Mouse (Mus musculus): Measurements from ENCODE around the gene Cactin.

The Cactin gene

DNA sequence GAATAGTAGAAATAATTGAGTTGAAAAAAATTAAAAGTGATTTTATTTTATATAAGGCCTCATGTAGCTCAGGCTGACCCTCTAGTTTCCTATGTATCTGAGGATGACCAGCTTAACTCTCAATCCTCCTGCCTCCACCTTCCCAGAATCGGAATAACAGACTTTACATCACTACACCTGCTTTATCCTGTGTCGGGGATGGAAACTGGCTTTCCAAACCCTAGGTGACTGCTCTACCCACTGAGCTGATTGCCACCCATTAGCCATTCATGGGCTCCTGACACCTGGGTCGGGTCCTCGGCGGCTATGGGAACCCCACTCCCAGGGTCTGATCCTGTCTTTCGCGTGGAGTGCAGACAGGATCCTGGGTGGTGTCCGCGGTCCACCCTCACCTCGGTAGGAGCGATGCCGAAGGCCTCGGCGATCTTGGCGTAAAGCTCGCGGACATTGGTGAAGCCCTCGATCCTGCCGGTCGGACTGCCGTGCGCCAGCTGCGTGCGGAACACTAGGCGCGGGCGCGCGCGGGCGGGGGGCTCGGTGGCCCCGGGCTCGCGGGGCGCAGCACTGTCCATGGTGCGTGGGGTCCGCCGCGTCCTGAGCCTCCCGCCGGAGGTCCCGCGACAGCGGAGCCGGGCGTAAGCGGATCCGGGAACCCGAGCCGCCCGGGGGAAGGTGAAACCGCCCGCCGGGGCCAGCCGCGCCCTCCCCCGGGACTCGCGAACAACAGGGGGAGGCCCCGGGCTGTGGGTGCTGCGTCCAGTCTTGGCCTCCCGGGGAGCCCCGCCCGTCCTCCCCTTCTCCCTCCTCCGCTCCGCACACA, 22.0 kb downstream of the Cactin start, which contains the start of gene Gipc3:
Gene Gipc3, minus strand, starts transcription at position 581 of the 820 bp plus-strand sequence.
- no peak for DNase-seq (ENCODE audit: low spot score in 2 of 2)

GRCm38 (mm10) chr10:81344421-81345161, 23.7 kb downstream of the Cactin start:
- no peak for DNase-seq (ENCODE audit: low spot score in 2 of 2)

- DNase-seq (ENCODE audit: low spot score in 2 of 2): no peak
Observed at GRCm38 (mm10) chr10:81345162-81345534, 24.2 kb downstream of the Cactin start.

DNA sequence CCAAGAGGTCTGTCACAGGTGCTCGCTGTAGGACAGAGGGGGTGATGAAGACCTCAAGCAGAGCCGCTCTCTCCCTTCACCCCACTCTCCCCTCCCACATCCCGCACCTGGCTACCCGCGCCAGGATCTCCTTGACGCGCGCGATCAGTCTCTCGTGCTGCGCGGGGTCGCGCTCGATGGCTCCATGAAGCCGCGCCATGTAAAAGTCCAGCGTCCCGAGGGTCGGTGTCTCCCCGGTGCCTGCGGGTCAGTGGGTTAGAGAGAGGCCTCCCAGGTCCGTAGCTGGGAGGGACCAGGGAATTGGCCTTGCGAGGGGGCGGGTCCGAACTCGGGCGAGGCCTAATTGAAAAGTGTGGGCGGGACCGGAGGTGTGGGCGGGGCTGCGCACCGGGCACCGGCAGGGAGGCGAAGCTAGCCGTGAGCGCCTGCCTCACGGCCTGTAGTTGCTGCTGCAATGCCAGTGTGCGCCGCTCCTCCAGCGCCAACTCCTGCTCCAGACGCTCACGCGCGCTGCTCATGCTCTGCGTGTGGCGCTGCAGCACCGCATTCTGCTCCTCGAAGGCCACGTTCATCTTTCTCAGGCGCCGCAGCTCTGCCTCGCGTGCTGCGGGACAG, 25.7 kb downstream of the Cactin start:
- no peak for DNase-seq (ENCODE audit: low spot score in 2 of 2)

- DNase-seq (ENCODE audit: low spot score in 2 of 2): no peak
Observed at GRCm38 (mm10) chr10:81349146-81349545, 28.2 kb downstream of the Cactin start.

GRCm38 (mm10) chr10:81349961-81350350, 29.1 kb downstream of the Cactin start:
- no peak for DNase-seq (ENCODE audit: low spot score in 2 of 2)

DNA sequence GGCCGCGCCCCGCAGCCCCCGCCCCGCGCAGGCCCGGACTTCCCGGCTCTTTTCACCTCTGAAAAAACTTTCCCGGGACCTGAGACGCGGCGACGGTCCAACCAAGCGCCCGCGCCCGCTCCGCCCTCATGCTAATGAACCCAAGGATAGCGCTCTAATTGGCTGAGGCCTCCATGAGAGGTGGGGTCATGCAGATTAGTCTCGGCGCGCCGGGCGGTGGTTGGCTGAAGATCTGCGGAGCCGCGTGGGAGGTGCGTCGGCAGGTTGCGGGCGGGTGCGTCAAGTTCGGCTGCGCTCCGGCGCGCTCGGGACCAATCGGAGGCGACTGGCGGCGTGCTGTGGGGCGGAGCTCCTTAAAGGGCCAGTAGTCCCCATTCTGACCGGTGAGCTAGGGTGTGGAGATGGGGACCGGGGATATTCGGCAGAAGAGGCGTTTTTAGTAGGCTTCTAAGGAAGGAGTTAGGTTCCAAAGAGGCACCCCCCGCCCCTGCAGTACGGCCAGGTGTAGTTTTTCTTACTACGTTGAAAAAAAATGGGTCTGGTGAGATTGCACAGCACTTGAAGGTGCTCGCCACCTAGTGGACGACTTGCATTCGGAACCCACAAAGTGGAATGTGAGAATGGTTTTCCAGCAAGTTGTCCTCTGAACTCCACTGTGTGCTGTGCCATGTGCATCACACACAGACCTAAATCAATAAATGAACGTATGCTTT, 29.6 kb downstream of the Cactin start, which contains the start of gene Hmg20b:
Gene Hmg20b, minus strand, starts transcription at position 130 of the 713 bp plus-strand sequence.
- peak; percentile 99 for DNase-seq (ENCODE audit: low spot score in 2 of 2)

DNA sequence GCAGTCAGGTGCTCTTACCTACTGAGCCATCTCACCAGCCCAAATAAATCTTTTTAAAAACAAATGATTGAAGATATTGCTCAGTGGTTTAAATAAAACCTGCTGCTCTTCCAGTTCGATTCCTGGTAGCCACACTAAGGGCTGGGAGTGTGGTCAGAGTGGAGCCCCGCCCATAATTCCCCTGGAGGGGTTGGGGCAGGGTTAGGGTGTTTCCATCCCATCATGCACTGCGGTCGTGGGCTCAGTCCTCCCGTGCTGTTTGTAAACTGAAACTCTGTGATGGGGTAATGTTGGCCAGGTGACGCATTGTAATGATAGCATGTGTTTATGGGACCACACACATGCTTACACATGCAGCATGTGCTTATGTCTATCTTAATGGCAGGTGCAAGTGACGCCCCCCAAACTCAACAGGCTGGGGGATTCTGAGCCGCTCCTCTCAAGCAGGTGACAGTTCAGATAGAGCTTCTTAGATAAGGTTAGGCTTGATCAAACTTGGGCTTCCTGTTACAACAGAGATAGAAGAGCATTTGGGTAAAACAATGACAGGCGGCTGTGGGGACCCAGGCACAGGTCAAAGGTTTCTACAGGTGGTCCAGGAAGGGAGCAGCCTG, 30.9 kb downstream of the Cactin start:
- DNase-seq (ENCODE audit: low spot score in 2 of 2): no peak

GRCm38 (mm10) chr10:81354738-81355477, 34.0 kb downstream of the Cactin start:
- DNase-seq (ENCODE audit: low spot score in 2 of 2): no peak

DNA sequence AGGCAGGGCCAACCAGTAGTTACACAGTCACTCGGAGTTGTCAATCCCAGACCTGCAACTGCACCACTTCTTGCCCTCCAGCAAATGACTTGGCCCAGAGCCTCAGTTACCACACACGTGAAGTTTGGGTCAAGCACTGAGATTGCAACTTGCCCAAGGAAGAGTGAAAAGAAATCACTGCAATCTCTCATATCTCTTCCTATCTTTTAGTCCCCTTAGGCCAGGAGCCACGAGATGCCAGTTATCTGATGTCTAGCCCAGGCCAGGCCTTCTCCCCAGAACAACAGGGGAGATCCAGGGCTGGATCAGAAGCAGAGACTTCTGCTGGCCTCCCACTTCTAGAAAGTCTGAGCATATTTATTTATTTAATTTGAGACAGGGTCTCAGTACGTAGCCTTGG, 34.6 kb downstream of the Cactin start:
- no peak for DNase-seq (ENCODE audit: low spot score in 2 of 2)

GRCm38 (mm10) chr10:81356352-81356990, 35.6 kb downstream of the Cactin start:
- no peak for DNase-seq (ENCODE audit: low spot score in 2 of 2)

- peak in 1 of 2 experiments; percentile 88 for DNase-seq (ENCODE audit: low spot score in 2 of 2)
Observed at GRCm38 (mm10) chr10:81356991-81357844, 36.3 kb downstream of the Cactin start, which contains the start of gene Mfsd12. TSS of gene Mfsd12 (plus strand) at chr10:81357491.

- DNase-seq (ENCODE audit: low spot score in 2 of 2): no peak
Observed at GRCm38 (mm10) chr10:81358209-81358608, 37.3 kb downstream of the Cactin start.

DNA sequence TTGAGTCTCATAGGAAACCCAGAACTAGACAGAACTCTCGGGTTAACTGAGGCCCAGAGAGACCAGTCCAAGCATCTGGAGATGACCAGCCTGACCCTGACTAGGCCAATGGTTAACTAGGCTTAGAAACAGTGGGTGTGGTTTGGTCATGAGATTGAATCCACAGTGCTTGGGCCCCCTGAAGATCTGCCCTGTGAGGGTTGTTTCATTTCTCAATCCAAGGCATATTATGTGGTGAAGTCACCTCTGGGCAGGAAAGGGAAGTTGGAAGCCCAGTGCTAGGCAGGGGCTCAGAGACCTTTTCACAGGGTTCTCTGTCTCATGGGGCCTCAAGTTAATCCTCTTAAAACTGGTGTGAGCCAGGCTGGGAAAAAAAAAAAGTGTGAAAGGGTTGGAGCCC, 37.9 kb downstream of the Cactin start:
- DNase-seq (ENCODE audit: low spot score in 2 of 2): no peak

DNA sequence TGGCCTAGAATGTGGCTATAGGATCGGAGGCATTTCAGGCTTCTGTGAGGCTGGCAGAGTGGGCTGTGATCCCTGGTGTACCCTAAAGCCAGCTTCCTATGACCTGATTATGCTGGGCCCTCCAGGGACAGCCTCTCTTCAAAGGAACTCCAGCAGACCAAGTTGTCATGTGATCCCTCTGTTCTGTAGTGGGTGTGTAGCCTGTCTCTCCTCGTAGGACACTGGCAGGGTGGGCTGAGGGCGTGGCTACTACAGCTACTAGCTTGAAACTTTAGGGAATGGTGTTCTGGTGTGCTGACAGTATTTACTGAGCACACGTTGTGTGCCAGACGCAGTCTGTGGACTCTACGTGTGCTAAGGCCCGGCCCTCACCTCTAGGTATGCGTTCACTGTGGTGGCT, 39.8 kb downstream of the Cactin start:
- DNase-seq (ENCODE audit: low spot score in 2 of 2): no peak

DNA sequence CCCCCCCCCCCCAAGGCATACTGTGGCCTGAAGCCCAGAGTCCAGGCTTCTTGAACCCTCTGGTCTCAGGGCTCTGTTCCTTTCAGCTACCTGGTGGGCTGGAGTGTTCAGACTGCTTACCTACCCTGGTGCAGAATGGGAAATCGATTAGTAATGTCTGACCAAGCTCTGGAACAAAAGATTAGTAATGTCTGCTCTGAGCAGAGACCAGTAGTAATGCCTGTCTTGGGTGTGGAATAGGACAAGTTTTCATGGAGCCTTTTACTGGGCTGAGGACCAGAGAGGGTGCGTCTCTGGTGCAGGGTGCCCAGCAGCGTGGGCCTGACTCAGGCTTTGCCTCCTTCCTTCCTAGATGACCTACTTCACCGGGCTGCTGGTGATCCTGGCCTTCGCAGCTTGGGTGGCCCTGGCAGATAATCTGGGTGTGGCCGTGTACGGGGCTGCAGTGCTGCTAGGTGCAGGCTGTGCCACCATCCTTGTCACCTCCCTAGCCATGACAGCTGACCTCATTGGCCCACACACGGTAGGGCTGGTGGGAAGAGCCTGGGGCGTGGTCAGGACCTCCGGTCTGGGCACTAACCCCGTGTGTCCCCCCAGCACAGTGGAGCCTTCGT, 41.5 kb downstream of the Cactin start:
- DNase-seq (ENCODE audit: low spot score in 2 of 2): no peak

DNA sequence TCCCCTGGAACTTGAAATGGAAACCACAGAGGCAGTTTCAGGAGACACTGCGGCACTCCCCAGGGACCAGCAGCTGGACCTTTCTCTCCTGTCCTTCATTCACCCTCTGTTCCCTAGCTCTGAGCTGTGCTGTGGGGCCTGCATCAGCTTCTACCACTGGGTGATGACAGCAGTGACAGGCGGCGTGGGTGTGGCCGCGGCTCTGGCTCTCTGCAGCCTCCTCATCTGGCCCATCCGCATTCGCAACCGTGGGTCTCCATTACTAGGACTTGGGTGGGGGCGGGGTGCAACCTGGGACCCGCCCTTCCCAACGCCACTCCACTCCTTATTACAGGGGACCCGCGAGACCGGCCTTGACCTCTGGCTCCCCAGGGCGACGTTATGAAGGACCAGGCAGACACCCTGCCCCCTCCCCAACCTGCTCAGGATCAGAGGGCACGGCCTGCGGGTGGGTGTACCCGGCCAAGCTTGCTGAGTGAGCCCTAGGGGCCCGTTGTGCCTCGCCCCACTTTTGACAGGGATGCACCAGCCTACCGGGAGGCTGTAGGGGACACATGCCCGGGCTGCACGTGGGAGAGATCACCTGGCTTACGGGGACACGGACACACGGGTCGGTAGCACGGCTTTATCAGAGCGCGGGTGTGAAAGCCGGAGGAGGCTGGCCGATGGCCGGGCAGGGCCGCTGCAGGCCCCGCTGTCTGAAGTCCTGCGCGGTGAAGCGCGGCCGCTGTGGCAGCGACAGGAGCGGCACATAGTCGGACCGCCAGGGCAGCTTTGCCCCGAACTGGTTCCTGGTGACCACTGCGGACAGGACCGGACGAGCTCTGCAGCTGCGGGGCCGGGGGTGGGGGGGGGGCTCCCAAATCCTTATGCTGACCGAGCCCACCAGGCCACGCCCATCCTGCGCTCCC, 42.8 kb downstream of the Cactin start:
- DNase-seq (ENCODE audit: low spot score in 2 of 2): no peak

DNA sequence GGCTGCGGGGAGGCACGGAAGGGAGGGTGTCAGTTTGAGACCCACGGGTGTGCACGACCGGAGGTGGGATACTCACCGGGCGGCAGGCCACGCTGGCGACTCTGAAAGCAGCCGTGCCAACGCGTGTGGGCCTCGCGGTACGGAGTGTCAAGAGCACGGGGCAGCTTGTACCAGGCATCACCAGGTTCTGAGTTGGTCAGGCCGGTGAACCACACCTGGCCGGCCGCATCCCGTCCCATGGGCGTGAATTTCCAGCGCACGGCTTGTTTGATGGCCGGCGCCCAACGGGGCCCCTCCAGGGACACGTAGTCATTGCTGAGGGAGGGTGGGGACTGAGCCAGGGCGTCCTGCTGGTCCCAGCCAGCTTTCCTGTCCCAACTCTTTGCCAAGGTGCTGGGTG, 43.8 kb downstream of the Cactin start:
- no peak for DNase-seq (ENCODE audit: low spot score in 2 of 2)

Data from left cerebral cortex, adult 9 months (tissue).